Mouse (Mus musculus): ENCODE results near the gene Olfr1061. TPM values are rescaled to one million over a fixed set of nuclear protein-coding genes. Genes with fewer than 3 reads are reported as not detected.
"Not testable (repeated sequence)": the region's sequence is repeated elsewhere in the genome, so short reads cannot be mapped to it uniquely, and the experiment has no call there.

The Olfr1061 gene
- total and polyA plus RNA-seq, 3 experiments: not detected

DNA sequence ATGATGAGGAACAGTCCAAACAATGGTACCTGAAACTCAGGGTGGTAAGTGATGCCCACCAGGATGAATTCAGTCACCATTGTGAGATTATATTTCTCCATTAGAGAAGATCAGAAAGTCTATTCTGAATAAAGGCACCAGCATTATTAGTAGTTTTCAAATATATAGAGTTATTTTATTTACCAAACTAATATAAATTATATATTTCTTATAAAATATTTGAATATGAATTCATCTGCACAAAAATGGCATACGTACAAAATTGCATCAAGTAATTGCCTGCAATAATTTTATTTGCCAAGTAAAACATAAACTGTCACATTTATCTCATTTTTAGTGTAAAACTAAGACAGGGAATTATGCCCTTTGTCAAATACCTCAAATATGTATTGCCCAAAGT is 42.3 kb upstream of the Olfr1061 start, which contains the start of gene Olfr1066:
Gene Olfr1066, minus strand, starts transcription at position 101 of the 400 bp plus-strand sequence.
- Histone ChIP-seq H3K4me1 (ENCODE audit: control insufficient read depth in 1 of 2, insufficient read depth in 2 of 2, low read length in 2 of 2) (no peaks in the 10 kb centered on the region), H3K9me3 (replicated peaks; ENCODE audit: insufficient read depth, low read length) (no peaks in the 10 kb centered on the region), H3K4me3 (ENCODE audit: control insufficient read depth in 1 of 2, insufficient read depth in 1 of 2, low read depth in 2 of 2, low read length in 2 of 2) (no peak within 1 kb of the TSS), H3K9ac (ENCODE audit: control insufficient read depth, low read depth, low read length, poor library complexity, severe bottlenecking) (no peak within 1 kb of the TSS), H3K27me3 (ENCODE audit: control insufficient read depth in 1 of 2, insufficient read depth in 2 of 2, low read length in 2 of 2) (no peaks in the 10 kb centered on the region), H3K27ac (ENCODE audit: control insufficient read depth, low read depth, low read length) (no peak within 1 kb of the TSS), H3K79me2 (ENCODE audit: control insufficient read depth, insufficient read depth, low read length, poor library complexity) (no peaks in the 10 kb centered on the region), H3K36me3 (ENCODE audit: control insufficient read depth in 1 of 2, insufficient read depth in 2 of 2, low read length in 2 of 2) (no peaks in the 10 kb centered on the region)
- no peak for TF ChIP-seq TCF12 (IDR thresholded peaks at IDR 0.05; ENCODE audit: low read depth, low read length)
- TF ChIP-seq NELFE (IDR thresholded peaks at IDR 0.05; ENCODE audit: low read depth, low read length): no peak
- DNase-seq (ENCODE audit: low read depth, low spot score): no peak

GRCm38 (mm10) chr2:86450491-86450890 is 36.6 kb upstream of the Olfr1061 start, which contains the start of gene Olfr1065:
TSS of gene Olfr1065 (minus strand) at chr2:86450591.
- not testable (repeated sequence) for H3K27me3 ChIP-seq (ENCODE audit: control insufficient read depth in 1 of 2, insufficient read depth in 2 of 2, low read length in 2 of 2); H3K27ac ChIP-seq (ENCODE audit: control insufficient read depth, low read depth, low read length); H3K4me3 ChIP-seq (ENCODE audit: control insufficient read depth in 1 of 2, insufficient read depth in 1 of 2, low read depth in 2 of 2, low read length in 2 of 2); DNase-seq (ENCODE audit: low read depth, low spot score); H3K79me2 ChIP-seq (ENCODE audit: control insufficient read depth, insufficient read depth, low read length, poor library complexity); H3K36me3 ChIP-seq (ENCODE audit: control insufficient read depth in 1 of 2, insufficient read depth in 2 of 2, low read length in 2 of 2); H3K9ac ChIP-seq (ENCODE audit: control insufficient read depth, low read depth, low read length, poor library complexity, severe bottlenecking); H3K4me1 ChIP-seq (ENCODE audit: control insufficient read depth in 1 of 2, insufficient read depth in 2 of 2, low read length in 2 of 2); H3K9me3 ChIP-seq (replicated peaks; ENCODE audit: insufficient read depth, low read length)

DNA sequence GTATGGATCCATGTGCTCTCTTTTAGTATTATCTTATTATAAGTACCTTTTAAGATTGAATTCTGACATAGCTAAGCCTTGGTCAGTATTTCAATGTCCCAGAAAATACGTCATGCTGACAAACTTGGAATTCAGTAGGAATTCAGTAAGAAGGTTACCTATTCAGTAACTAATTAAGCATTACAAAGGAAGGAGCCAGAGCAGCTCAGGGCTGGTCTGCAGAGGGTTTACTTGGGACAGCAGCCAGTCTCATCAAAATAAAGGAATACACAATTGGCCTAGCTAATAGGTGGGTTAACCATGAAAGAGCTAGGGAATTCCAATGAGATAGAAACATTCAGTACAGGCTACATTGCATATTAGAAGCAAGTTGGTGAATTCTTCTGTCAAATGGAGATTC is 28.3 kb upstream of the Olfr1061 start:
- H3K4me1 ChIP-seq (ENCODE audit: control insufficient read depth in 1 of 2, insufficient read depth in 2 of 2, low read length in 2 of 2); H3K27me3 ChIP-seq (ENCODE audit: control insufficient read depth in 1 of 2, insufficient read depth in 2 of 2, low read length in 2 of 2); H3K36me3 ChIP-seq (ENCODE audit: control insufficient read depth in 1 of 2, insufficient read depth in 2 of 2, low read length in 2 of 2); DNase-seq (ENCODE audit: low read depth, low spot score); H3K79me2 ChIP-seq (ENCODE audit: control insufficient read depth, insufficient read depth, low read length, poor library complexity); H3K27ac ChIP-seq (ENCODE audit: control insufficient read depth, low read depth, low read length); H3K4me3 ChIP-seq (ENCODE audit: control insufficient read depth in 1 of 2, insufficient read depth in 1 of 2, low read depth in 2 of 2, low read length in 2 of 2); H3K9ac ChIP-seq (ENCODE audit: control insufficient read depth, low read depth, low read length, poor library complexity, severe bottlenecking); H3K9me3 ChIP-seq (replicated peaks; ENCODE audit: insufficient read depth, low read length): not testable (repeated sequence)

- H3K27me3 ChIP-seq (ENCODE audit: control insufficient read depth in 1 of 2, insufficient read depth in 2 of 2, low read length in 2 of 2); H3K9me3 ChIP-seq (replicated peaks; ENCODE audit: insufficient read depth, low read length); H3K36me3 ChIP-seq (ENCODE audit: control insufficient read depth in 1 of 2, insufficient read depth in 2 of 2, low read length in 2 of 2); H3K79me2 ChIP-seq (ENCODE audit: control insufficient read depth, insufficient read depth, low read length, poor library complexity); H3K9ac ChIP-seq (ENCODE audit: control insufficient read depth, low read depth, low read length, poor library complexity, severe bottlenecking); H3K4me1 ChIP-seq (ENCODE audit: control insufficient read depth in 1 of 2, insufficient read depth in 2 of 2, low read length in 2 of 2); H3K27ac ChIP-seq (ENCODE audit: control insufficient read depth, low read depth, low read length); H3K4me3 ChIP-seq (ENCODE audit: control insufficient read depth in 1 of 2, insufficient read depth in 1 of 2, low read depth in 2 of 2, low read length in 2 of 2): not testable (repeated sequence)
- DNase-seq (ENCODE audit: low read depth, low spot score): peak; percentile 53
- TF ChIP-seq EP300 (IDR thresholded peaks at IDR 0.05; ENCODE audit: low read depth in 1 of 2, low read length in 2 of 2): peak; percentile 31 to 50
These were observed 14.7 kb upstream of the Olfr1061 start for GRCm38 (mm10) chr2:86428511-86428910.

DNA sequence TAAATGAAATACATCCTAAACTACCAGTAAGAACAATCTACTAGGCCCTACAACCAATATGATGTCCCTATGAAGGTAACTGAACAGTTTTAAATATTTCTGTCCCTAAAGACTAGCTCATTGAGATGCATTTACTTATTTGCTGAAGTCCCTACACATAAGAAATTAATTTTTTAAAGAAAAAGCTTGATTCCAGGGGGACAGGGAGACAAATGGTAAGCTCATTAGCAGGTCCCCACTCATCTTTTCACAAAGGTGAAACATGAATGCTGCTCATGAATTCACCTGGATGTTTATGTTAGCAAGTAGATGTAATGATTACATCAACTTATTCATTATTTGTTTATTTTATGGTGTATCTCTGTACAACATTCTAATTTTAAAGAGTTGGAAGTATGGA is 12.8 kb upstream of the Olfr1061 start, which contains the start of gene Olfr1062:
Gene Olfr1062, minus strand, starts transcription at position 101 of the 400 bp plus-strand sequence.
- not testable (repeated sequence) for H3K79me2 ChIP-seq (ENCODE audit: control insufficient read depth, insufficient read depth, low read length, poor library complexity); H3K4me1 ChIP-seq (ENCODE audit: control insufficient read depth in 1 of 2, insufficient read depth in 2 of 2, low read length in 2 of 2); H3K9me3 ChIP-seq (replicated peaks; ENCODE audit: insufficient read depth, low read length); DNase-seq (ENCODE audit: low read depth, low spot score); H3K4me3 ChIP-seq (ENCODE audit: control insufficient read depth in 1 of 2, insufficient read depth in 1 of 2, low read depth in 2 of 2, low read length in 2 of 2); H3K27me3 ChIP-seq (ENCODE audit: control insufficient read depth in 1 of 2, insufficient read depth in 2 of 2, low read length in 2 of 2); H3K36me3 ChIP-seq (ENCODE audit: control insufficient read depth in 1 of 2, insufficient read depth in 2 of 2, low read length in 2 of 2); H3K27ac ChIP-seq (ENCODE audit: control insufficient read depth, low read depth, low read length); H3K9ac ChIP-seq (ENCODE audit: control insufficient read depth, low read depth, low read length, poor library complexity, severe bottlenecking)
